Mouse (Mus musculus): ENCODE data around the gene Cfap69. TPM values are rescaled to one million over a fixed set of nuclear protein-coding genes. Genes with fewer than 3 reads are reported as not detected.

The Cfap69 gene
- total RNA-seq, 2 experiments from 2014 or later = 13.3 to 15.0 TPM

Other genes starting within 250 kb of the Cfap69 start
- 100 to 1,000 TPM; 218 to 229 TPM for gene Cdk14, start 243.9 kb downstream of the Cfap69 start, total RNA-seq (2021)
- gene 1700015F17Rik, start 185.1 kb downstream of the Cfap69 start, total RNA-seq (2021) = not detected
- 10 to 100 TPM; 30.2 to 30.5 TPM for gene Cldn12, start 149.3 kb downstream of the Cfap69 start, total RNA-seq (2021)
- gene Gtpbp10, start 104.7 kb downstream of the Cfap69 start, total RNA-seq (2021) = 1 to 10 TPM; 8.9 to 9.6 TPM
- gene Gm8773, start 90.4 kb downstream of the Cfap69 start, total RNA-seq (2021) = under 1 TPM; 0.41 to 0.44 TPM
- gene Steap2, start 30.3 kb upstream of the Cfap69 start, total RNA-seq (2021) = 10 to 100 TPM in 1 of 2 experiments, 1 to 10 TPM in 1; 8.2 to 12.2 TPM
- 1 to 10 TPM; 1.1 to 2.7 TPM for gene Steap1, start 85.1 kb upstream of the Cfap69 start, total RNA-seq (2021)